Mouse (Mus musculus) embryonic facial prominence, embryonic 12.5 days (tissue): ENCODE measurements around the gene Dusp7. TPM values are rescaled to one million over a fixed set of nuclear protein-coding genes. Genes with fewer than 3 reads are reported as not detected.

Source experiments
- ATAC-seq: fragments of 200-750 bp; cut with Nextera tagmentation; 2 replicates; pipeline ENCODE4 v1.8.0; 2017; ENCODE audit not compliant: insufficient number of reproducible peaks, insufficient read depth, low FRiP score, low TSS enrichment
- H3K27ac ChIP-seq: fragments of 300-500 bp; sonication (generic); 2 replicates; pipeline ENCODE4 v1.5.1; 2016; ENCODE audit warnings: mild to moderate bottlenecking
- H3K27me3 ChIP-seq: fragments of 300-500 bp; sonication (generic); 2 replicates; pipeline ENCODE4 v1.6.1; 2016; ENCODE audit warnings: mild to moderate bottlenecking, moderate library complexity
- H3K36me3 ChIP-seq: fragments of 300-500 bp; sonication (generic); 2 replicates; pipeline ENCODE4 v1.6.1; 2016; ENCODE audit warnings: mild to moderate bottlenecking
- H3K4me1 ChIP-seq: fragments of 300-500 bp; sonication (generic); 2 replicates; pipeline ENCODE4 v1.6.1; 2016
- H3K4me2 ChIP-seq: fragments of 300-500 bp; sonication (generic); replicated peaks from 2 replicates; pipeline ENCODE4 v1.6.1; 2016; ENCODE audit warnings: mild to moderate bottlenecking, moderate library complexity
- H3K4me3 ChIP-seq: fragments of 300-500 bp; sonication (generic); 2 replicates; pipeline ENCODE4 v1.5.1; 2016; ENCODE audit warnings: mild to moderate bottlenecking
- H3K9ac ChIP-seq: fragments of 300-500 bp; sonication (generic); 2 replicates; pipeline ENCODE4 v1.6.1; 2016; ENCODE audit warnings: mild to moderate bottlenecking, moderate library complexity
- H3K9me3 ChIP-seq: fragments of 300-500 bp; sonication (generic); 2 replicates; pipeline ENCODE4 v1.6.1; 2016; ENCODE audit warnings: mild to moderate bottlenecking, moderate library complexity
- WGBS: fragments of 180-500 bp; shearing (Covaris S2); methylation state at CpG from one replicate; pipeline ENCODE4 v1.1.7; 2016; 5-methylcytosine and 5-hydroxymethylcytosine counted together
- polyA plus RNA-seq: library from polyadenylated mRNA; unstranded; fragments of >200 nt; fragmentation: Nextera tagmentation; extraction: Ambion mirVana; gene quantifications from 2 replicates; pipeline ENCODE4 v1.2.1, GENCODE M21; 2016

Gene Dusp7
- polyA plus RNA-seq = 51.1 and 59.2 TPM in 2 replicates

GRCm38 (mm10) chr9:106368112-106368717, at the start of gene Dusp7:
TSS of gene Dusp7 (plus strand) at chr9:106368632.
- WGBS = under 1% methylated on average over 55 of the region's 57 CpGs
- H3K36me3 ChIP-seq = peaks cover 29% of the 10 kb centered on the region
- H3K4me3 ChIP-seq = peak within 1 kb of the TSS; percentile 95
- peak within 1 kb of the TSS; percentile 99 for H3K27ac ChIP-seq
- ATAC-seq = peak; percentile 70
- peak within 1 kb of the TSS; percentile 98 for H3K9ac ChIP-seq
- H3K27me3 ChIP-seq = no peaks in the 10 kb centered on the region
- H3K4me2 ChIP-seq = peak within 1 kb of the TSS; percentile 88
- peaks cover 51% of the 10 kb centered on the region for H3K4me1 ChIP-seq
- H3K9me3 ChIP-seq = no peaks in the 10 kb centered on the region

- Histone ChIP-seq H3K27ac (peak overlapping the region; percentile 30), H3K4me2 (no peak overlapping the region), H3K36me3 (0 out of 2 replicates have a peak, but pooled peaks cover 2% of the 10 kb centered on the region), H3K9ac (no peak overlapping the region), H3K27me3 (no peaks in the 10 kb centered on the region), H3K9me3 (no peaks in the 10 kb centered on the region), H3K4me1 (peaks cover 34% of the 10 kb centered on the region), H3K4me3 (no peak overlapping the region)
- WGBS = 35% methylated on average over 2 of the region's 2 CpGs
- no peak for ATAC-seq
These were observed 49.3 kb upstream of the Dusp7 start for GRCm38 (mm10) chr9:106319095-106319494.

- no peak for ATAC-seq
- Histone ChIP-seq H3K9ac (no peak overlapping the region), H3K36me3 (0 out of 2 replicates have a peak, but pooled peaks cover 2% of the 10 kb centered on the region), H3K27ac (peak overlapping the region; percentile 51), H3K4me2 (no peak overlapping the region), H3K4me1 (peaks cover 39% of the 10 kb centered on the region), H3K27me3 (no peaks in the 10 kb centered on the region), H3K4me3 (no peak overlapping the region), H3K9me3 (no peaks in the 10 kb centered on the region)
- WGBS = 71% methylated on average over 3 of the region's 3 CpGs
These were observed 45.9 kb upstream of the Dusp7 start for GRCm38 (mm10) chr9:106322497-106322896.

- WGBS = 61% methylated on average over 8 of the region's 8 CpGs
These were observed 42.2 kb upstream of the Dusp7 start for GRCm38 (mm10) chr9:106326241-106326640.

GRCm38 (mm10) chr9:106327125-106327809, 41.2 kb upstream of the Dusp7 start:
- ATAC-seq = no peak
- Histone ChIP-seq H3K36me3 (no peaks in the 10 kb centered on the region), H3K4me2 (no peak overlapping the region), H3K27ac (no peak overlapping the region), H3K9ac (no peak overlapping the region), H3K4me3 (no peak overlapping the region), H3K27me3 (no peaks in the 10 kb centered on the region), H3K9me3 (no peaks in the 10 kb centered on the region), H3K4me1 (peaks cover 20% of the 10 kb centered on the region)
- 81% methylated on average over 8 of the region's 8 CpGs for WGBS

More at GRCm38 (mm10) chr9:106326241-106326640, 42.2 kb upstream of the Dusp7 start:
- H3K9ac ChIP-seq = no peak overlapping the region
- no peak overlapping the region for H3K4me2 ChIP-seq
- ATAC-seq = no peak
- H3K27me3 ChIP-seq = no peaks in the 10 kb centered on the region
- H3K4me1 ChIP-seq = peaks cover 20% of the 10 kb centered on the region
- no peak overlapping the region for H3K4me3 ChIP-seq
- H3K36me3 ChIP-seq = no peaks in the 10 kb centered on the region
- H3K27ac ChIP-seq = no peak overlapping the region; the same call in 1 of the 2 replicates
- no peaks in the 10 kb centered on the region for H3K9me3 ChIP-seq

- Histone ChIP-seq H3K4me2 (no peak overlapping the region), H3K4me1 (peaks cover 11% of the 10 kb centered on the region; the same call in 1 of the 2 replicates), H3K9me3 (no peaks in the 10 kb centered on the region), H3K4me3 (no peak overlapping the region), H3K9ac (no peak overlapping the region), H3K27me3 (no peaks in the 10 kb centered on the region), H3K36me3 (no peaks in the 10 kb centered on the region), H3K27ac (0 out of 2 replicates have a peak overlapping the region, but pooled peaks have one; percentile 24)
- WGBS = 76% methylated on average over 7 of the region's 7 CpGs
- no peak for ATAC-seq
These were observed 40.3 kb upstream of the Dusp7 start for GRCm38 (mm10) chr9:106328068-106328610.

- Histone ChIP-seq H3K27me3 (no peaks in the 10 kb centered on the region), H3K36me3 (no peaks in the 10 kb centered on the region), H3K4me1 (peaks cover 11% of the 10 kb centered on the region; the same call in 1 of the 2 replicates), H3K9me3 (no peaks in the 10 kb centered on the region), H3K27ac (0 out of 2 replicates have a peak overlapping the region, but pooled peaks have one; percentile 24), H3K4me2 (no peak overlapping the region), H3K4me3 (no peak overlapping the region), H3K9ac (no peak overlapping the region)
- 66% methylated on average over 5 of the region's 5 CpGs for WGBS
- no peak for ATAC-seq
These were observed 39.5 kb upstream of the Dusp7 start for GRCm38 (mm10) chr9:106328772-106329511.

GRCm38 (mm10) chr9:106332746-106333145, 35.7 kb upstream of the Dusp7 start:
- H3K27ac ChIP-seq = no peak overlapping the region
- ATAC-seq = no peak
- no peaks in the 10 kb centered on the region for H3K36me3 ChIP-seq
- H3K27me3 ChIP-seq = no peaks in the 10 kb centered on the region
- H3K9ac ChIP-seq = no peak overlapping the region
- 72% methylated on average over 3 of the region's 3 CpGs for WGBS
- no peak overlapping the region for H3K4me3 ChIP-seq
- H3K9me3 ChIP-seq = no peaks in the 10 kb centered on the region
- no peak overlapping the region for H3K4me2 ChIP-seq
- peaks cover 20% of the 10 kb centered on the region for H3K4me1 ChIP-seq

- peaks cover 61% of the 10 kb centered on the region for H3K4me1 ChIP-seq
- no peaks in the 10 kb centered on the region for H3K27me3 ChIP-seq
- no peaks in the 10 kb centered on the region for H3K36me3 ChIP-seq
- H3K27ac ChIP-seq = peak overlapping the region; percentile 98
- 33% methylated on average over 9 of the region's 9 CpGs for WGBS
- H3K4me3 ChIP-seq = no peak overlapping the region
- no peak overlapping the region for H3K9ac ChIP-seq
- H3K4me2 ChIP-seq = no peak overlapping the region
- ATAC-seq = no peak
- H3K9me3 ChIP-seq = no peaks in the 10 kb centered on the region
These were observed 30.8 kb upstream of the Dusp7 start for GRCm38 (mm10) chr9:106337620-106338019.

- Histone ChIP-seq H3K27ac (peak overlapping the region; percentile 98), H3K4me2 (peak overlapping the region; percentile 10; the same call in 1 of the 2 replicates), H3K4me3 (no peak overlapping the region), H3K9ac (no peak overlapping the region), H3K27me3 (no peaks in the 10 kb centered on the region), H3K4me1 (peaks cover 63% of the 10 kb centered on the region), H3K9me3 (no peaks in the 10 kb centered on the region), H3K36me3 (no peaks in the 10 kb centered on the region)
- 3% methylated on average over 10 of the region's 10 CpGs for WGBS
- ATAC-seq = peak; percentile 45
These were observed 29.8 kb upstream of the Dusp7 start for GRCm38 (mm10) chr9:106338462-106339172.

- Histone ChIP-seq H3K4me2 (0 out of 2 replicates have a peak overlapping the region, but pooled peaks have one; percentile 8), H3K36me3 (no peaks in the 10 kb centered on the region), H3K9ac (no peak overlapping the region), H3K9me3 (no peaks in the 10 kb centered on the region), H3K4me1 (peaks cover 63% of the 10 kb centered on the region), H3K27ac (peak overlapping the region; percentile 98), H3K27me3 (no peaks in the 10 kb centered on the region), H3K4me3 (no peak overlapping the region)
- WGBS = 32% methylated on average over 6 of the region's 6 CpGs
- ATAC-seq = peak; percentile 9; the same call in 1 of the 2 replicates
These were observed 29.3 kb upstream of the Dusp7 start for GRCm38 (mm10) chr9:106339173-106339558.
